Mouse (Mus musculus): ENCODE results near the gene Acsl6.

The Acsl6 gene

DNA sequence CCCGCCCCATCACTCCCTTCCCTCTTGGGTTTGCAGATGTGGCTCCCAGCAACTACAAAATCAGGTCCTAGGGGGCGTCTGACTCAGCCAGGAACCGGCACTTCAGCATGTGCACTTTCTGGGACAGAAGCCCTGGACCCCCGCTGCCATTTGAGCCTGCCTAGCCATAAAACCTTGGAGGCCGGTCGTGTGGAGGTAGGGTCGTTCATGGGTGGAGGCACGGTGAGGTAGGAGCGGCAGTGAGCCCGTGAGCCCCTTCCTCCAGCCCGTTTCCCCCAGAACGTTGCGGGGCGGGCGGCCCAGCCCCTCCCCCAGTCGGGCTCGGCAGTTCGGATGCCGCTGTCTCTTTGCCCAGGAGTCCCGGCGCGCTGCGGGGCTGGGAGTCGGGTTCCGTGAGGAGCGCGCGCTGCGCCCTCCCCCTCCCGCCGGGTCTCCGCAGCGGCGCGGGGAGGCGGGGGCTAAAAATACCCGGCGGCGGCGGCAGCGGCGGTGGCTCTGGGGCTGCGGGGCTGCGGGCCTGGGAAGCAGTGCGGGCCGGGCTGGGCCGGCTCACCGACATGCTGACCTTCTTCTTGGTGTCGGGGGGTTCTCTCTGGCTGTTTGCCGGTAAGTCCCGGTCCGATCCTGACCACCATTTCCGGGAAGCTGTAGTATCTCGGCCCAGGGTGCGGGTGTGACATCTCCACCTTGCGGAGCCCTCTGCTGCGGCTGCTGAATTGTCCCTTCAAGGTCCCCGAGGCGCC lies at the start of gene Acsl6:
Acsl6 (plus strand) TSS at position 71 of the 743 bp plus-strand sequence.
- WGBS: under 1% methylated on average over 58 of the region's 59 CpGs

DNA sequence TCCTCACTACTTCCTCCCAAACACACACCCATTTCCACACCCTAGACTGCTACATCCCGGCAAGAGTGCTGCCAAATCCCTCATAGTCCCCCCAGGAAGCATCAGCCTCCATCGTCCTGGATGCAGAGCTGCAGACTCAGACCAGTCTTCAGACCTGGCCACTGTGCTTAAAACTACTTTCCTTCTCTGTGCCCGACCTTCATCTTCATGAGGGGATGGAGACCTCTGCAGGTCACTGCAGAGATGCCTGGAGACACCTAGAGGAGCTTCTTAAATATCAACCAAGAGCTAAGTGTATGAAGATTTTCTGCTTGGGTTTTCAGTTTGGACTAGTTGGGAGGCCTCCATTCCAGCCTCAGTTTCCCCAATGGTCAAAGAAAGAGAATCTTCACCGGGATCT lies 49.5 kb upstream of the Acsl6 start:
- 69% methylated on average over 4 of the region's 4 CpGs for WGBS

DNA sequence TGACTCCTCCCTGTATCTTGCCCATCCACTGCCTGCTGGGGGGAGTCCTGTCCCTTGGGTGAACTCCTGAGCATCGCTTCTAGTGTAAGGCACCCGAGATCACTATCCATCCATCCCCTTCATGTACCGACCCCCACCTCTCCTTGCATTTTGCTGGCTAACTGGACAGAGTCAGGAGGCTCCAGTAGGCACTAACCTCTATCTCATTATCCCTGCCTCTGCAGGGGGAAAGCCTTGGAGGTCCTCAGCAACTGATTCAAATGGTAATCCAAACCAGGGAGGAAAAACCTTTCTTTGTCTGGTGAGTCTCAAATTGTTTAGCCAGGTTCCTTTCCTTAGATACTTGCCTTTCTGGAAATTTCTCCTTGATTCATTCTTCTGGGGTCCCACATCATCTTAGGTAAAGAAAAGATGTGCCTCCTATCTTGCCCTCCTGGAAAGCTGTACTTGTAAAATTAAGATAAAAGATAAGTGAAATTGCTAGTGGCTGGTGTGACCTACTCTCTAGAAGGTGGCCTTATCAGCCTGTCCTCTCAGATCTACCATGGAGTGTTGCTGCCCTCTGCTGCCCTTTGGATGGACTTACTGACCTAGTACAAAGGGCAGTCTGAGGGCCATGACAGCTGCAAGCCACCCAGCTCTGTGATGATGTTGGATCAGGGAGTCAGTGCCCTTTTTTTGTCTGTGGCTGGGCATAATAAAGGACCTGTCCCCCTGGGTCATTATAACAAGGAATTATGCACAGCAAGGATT lies 46.8 kb upstream of the Acsl6 start:
- whole genome bisulfite sequencing: 74% methylated on average over 3 of the region's 3 CpGs

DNA sequence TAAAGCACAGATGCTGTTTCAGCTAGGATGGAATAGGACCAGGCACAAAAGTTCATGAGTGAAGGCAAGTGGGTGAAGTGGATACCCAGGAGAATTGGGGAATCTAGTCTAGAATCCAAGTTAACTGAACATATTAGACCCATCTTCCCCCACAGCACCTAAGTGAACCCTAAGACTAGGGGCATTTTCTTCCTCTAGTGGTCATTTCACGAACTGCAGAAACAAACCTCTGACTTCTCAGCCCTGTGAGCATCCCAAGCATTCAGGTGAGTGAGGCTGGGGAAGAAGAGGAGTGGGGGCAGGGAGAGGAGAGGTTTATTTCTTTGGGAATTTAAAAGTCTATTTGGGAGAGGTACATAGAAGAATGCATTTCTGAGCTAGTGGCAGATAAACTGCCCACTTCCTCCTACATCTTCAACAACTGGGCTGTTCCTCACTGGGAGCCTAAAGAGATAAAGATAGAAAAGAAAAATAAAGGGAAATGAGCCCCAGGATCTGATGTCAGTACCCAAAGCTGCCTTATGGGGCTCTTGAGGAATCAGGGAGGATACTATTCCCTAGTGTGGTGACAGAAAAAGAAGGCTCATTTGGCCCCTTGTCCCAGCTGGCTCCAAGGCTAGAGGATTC lies 40.1 kb upstream of the Acsl6 start:
- 17% methylated on average over 1 of the region's 1 CpGs for WGBS

DNA sequence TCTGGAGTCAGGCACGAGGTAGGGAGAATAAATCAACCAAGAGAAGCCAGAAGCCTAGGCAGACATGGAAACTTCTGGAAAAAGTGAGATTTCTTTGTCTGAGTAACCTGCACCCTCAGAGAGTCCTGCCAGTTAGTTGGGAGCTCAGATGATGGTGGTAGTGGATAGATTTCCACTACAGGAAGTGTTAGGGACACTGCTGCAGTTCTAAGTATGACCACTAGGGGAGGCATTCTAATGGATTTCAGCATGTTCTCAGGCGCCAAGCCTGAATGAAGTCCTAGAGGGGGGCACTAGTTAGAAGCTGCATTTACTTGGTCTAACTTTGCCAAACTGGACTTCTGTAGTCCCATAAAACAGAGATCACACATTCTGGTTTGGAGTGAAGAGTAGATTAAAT lies 39.1 kb upstream of the Acsl6 start:
- WGBS: 60% methylated on average over 2 of the region's 2 CpGs

DNA sequence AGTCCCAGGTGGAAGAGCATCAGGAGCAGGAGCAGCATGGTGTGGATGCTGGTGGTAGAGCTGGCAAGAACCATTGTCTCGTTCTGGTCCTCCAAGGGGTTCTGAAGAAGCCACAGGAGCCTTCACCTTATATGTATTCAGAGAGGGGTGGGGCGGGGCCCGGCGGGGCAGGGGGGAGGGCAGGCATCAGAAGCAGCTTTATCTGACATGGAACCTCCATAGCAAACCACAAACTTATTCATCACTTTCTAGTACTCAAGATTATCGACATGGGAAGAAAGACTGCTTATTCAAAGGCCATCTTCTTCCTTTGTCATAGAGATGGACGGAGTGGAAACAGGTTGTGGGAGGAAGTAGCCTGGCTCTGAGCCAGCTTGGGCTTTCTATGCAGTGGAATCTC lies 36.4 kb upstream of the Acsl6 start, which contains the start of gene Il3:
Il3 (minus strand) TSS at position 101 of the 400 bp plus-strand sequence.
- WGBS: 78% methylated on average over 6 of the region's 6 CpGs

DNA sequence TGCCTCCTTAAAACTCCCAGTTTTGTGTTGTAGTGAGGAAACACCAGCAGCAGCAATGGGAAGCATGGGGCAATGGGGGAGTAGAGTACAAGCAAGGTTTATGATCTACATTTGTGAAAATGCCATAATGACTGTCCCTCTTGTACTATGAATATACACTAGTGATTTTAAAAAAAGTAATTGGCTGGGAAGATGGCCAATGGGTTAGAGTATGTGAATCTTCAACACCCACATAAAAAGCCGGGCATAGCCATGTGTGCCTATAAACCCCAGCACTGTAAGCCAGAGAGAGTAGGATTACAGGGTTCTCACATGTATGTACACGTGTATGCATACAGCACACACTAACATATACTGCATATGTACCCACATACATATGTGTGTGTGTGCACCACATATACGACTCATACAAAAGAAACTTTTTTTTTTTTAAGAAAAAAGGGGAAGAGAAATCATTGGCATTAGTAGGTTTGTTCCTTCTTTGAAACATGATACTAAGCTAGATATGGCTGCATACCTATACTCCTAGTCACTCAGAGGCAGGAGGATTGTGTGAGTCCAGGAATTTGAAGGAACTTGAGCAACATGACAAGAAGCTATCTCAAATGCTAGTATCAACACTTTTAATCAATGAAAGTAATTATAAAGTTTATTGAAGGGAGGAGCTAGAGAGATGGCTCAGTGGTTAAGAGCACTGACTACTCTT lies 34.3 kb upstream of the Acsl6 start:
- WGBS: 66% methylated on average over 3 of the region's 3 CpGs

DNA sequence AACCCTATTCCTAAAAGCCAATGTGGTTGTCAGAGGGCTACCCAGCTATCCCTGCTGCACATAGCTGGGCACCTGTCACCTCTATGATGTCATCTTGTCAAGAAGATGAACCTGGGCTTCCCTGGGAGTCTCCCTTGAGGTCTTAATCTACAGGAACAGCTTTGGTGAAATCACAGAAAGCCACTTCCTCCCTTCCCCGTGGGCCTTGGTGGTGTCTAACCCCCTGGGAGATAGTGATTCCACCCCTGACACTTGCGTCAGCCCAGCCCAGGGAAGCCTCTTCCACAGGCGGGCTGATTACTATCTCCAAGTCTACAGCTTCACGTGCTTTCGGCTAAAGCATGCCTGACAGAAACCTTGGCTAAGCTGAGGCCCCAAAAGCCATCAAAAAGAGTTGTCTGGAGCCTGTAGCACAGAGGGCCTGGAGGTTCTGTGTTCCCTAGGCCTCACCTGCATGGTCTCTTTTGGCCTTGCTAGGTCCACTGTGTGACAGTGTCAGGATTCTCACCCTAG lies 32.1 kb upstream of the Acsl6 start:
- 72% methylated on average over 5 of the region's 5 CpGs for WGBS

DNA sequence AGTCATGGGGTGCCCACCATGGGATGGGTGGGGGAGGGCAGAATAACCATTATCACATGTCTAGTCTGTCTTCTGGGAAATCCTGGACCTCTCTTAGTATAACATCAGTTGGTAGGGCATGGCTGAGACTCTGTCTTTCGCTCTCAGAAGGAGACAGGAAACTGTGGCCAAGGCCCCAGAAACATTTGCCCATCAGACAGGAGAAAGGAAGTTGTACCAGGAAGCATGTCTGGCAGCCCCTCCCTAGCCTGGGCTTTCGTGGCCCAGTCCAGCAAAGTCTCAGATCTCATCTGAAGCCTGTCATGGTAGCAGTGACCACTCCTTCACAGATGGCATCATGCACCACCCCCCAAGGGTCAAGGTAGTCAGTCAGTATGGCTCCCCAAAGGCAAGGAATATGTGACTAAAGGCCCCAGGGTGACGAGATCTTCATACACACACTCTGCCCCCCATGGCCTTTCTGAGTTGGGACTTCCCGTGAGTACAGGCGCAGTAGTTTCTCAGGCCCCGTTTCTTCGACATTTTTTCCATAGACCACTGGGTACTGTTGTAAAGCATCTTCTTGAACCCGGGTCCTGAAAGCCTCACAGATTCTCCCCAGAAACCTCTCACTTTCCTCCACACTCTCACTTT lies 15.7 kb upstream of the Acsl6 start:
- 89% methylated on average over 8 of the region's 8 CpGs for WGBS

DNA sequence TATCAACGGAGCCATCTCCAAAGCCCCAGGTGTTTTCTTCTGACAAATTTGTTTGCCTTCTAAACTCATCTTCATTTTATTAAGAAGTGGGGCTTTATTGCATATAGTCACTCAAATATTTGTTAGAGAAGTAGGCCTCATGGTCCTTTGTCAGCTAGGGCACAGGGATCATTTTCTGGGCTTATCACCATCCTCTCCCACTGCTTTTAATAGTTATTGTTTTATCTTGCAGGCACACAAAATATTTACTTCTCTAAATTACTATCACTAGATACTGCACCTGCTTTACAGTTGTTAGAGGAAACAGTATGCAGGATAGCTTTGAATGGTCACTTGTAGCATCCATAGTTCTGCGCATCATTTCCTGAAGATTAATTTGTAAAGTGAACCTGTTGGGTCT lies 11.4 kb upstream of the Acsl6 start:
- 92% methylated on average over 2 of the region's 2 CpGs for WGBS

DNA sequence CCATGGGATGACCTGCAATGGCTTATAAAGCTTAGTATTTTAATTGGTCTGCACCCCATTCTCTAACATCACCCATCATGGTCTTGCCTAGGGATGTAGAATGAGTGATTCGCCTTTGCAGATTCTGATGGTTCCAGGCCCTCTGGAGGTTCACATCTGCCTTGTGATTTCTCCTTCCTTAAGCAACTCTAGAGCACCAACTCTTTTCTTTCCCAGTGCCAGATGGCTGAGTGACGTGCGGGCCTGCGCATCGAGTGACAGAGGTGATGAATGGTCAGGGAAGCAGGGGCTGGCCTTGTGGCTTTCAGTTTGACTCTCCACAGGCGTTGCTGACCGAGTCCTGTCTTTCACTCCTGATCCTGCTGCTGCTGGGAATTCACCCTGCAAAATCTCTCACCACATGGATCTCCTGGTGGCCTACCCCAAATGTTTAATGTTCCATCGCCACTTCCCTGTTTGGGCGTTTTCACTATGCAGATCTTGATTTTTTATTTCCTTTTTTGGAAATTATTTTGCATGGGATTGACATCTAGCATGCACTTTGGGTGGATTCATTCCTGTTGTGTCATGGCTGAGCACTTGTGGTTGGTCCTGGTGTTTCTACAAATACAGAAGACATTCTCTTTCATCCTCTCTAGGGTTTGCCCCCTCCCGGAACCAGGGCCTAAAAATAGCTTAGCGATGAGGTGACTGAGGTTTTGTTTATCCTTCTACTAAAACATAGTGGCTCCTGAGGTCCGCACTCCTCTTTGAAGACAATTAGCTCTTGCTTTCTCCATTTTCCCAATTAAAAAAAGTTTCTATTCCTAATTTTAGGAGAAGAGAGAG lies 9.4 kb upstream of the Acsl6 start:
- 85% methylated on average over 12 of the region's 12 CpGs for WGBS

DNA sequence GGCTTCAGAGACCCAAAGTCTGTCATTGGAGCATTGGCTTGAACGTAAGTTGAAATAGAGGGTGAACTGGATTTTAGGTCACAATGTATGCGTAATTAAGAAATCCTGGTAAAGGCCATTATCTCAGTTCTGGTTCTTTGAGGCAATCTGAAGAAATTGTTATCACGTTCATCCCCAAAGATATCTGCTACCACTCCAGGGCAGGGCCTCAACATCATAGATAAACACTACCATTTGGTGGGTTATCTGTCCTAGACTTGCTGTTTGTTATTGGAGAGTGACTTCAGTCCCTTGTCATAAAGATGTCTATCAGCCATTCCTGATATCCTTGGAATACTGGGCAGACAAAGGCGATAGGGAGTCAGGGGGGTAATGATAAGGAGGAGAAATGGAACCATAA lies 7.6 kb upstream of the Acsl6 start:
- WGBS: 96% methylated on average over 4 of the region's 4 CpGs

DNA sequence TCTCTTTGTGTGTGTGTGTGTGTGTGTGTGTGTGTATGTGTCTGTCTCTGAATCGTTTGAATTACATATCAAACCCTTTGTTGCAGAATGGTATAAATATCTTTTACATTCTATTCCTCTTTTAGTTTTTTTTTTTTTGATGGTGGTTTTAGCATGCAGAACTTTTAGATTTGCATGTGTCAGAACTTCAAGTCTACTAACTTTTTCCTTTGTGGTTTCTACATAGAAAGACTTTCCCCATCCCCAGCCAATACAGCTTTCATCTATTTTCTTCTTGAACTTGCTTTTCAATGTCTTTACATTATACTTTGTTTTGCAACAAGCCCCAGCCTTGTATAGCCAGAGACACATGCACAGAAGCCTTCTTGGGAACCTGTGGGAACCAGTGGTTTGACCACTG lies 6.9 kb upstream of the Acsl6 start:
- 94% methylated on average over 1 of the region's 1 CpGs for WGBS

DNA sequence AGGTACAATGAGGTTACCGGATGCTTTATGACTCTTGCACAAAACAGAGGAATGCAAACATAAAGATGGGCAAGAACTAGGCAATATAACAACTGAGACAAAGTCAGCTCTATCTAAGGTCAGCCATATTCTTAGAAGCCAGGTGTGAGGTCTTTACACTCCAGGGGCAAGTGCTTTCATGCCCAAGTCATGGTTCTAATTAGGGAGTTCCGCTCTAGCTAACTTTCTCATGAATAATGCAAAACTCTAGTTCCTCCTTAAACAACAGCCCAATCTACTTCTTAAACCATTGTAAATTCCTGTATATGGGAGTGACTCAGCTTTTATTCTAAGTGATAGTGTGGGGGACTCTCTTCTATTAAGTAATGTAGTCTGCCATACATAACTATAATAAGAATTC lies 6.1 kb upstream of the Acsl6 start:
- WGBS: 90% methylated on average over 2 of the region's 2 CpGs

DNA sequence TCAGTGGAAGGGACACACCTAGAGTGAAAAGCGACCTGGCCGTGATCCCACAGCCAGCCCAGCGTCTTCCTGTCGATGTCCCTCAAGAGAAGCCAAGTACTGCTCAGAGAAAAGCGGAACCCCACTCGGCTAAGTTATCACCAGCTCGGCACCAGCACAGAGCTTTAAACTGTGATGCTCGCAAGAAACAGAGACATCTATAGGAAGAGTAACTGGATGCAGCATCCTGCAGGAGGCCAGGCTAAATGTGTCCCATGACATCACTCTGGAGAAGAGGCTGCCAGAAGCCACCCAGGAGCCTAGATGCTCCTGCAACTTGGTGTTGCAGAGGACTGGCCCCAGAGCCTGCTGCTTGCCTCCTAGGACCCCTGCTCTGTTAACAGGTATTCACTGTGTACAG lies 1.6 kb upstream of the Acsl6 start:
- 62% methylated on average over 8 of the region's 8 CpGs for WGBS

DNA sequence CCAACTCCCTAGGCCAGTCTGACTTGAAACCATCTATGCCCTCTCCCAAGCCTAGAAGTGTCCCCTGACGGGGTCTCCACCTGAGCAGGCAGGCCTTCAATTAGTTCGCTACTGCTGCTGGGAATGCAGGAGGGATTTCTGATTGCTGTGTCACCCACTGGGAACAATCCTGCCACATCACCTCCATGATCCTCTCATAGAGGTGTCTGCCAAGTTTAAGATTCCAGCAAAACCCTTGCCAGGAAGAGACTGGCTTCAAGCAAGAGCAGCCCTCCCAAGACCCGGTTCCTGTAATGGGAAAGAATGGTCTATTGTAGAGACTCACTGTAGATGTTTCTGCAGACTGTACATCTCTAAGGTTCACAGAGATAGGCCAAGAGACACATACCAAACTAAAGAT lies 992 bp upstream of the Acsl6 start:
- WGBS: 80% methylated on average over 3 of the region's 3 CpGs

DNA sequence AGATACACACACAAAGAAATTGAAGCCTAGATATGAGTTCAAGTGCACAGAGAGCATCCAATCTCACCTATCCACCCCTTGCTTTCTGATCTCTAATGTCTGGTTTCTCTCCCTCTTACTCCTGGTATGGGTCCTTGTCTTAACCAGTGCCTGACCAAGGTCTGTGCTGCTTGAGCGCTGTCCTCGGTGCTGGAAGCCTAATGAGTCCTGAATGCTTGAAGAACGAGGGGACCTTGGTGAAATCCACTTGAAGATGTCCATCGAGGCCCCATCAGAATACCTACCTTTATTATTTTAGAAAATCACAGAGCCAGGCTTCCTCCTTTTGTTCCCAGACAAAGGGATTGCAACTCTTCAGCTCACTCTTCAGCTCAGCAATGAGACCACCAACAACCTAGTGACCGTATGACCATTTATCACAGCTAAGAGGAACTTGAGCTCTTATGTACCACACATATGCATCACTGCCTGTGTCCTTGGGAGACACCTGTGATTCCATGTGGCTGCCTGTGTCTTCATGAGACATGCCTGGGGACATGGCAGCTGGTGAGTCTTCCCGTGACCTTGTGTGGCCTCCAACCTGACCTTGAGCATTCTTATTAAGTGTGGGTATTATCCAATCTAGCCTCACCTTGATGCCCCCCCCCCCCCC lies 396 bp upstream of the Acsl6 start:
- 39% methylated on average over 6 of the region's 6 CpGs for WGBS

DNA sequence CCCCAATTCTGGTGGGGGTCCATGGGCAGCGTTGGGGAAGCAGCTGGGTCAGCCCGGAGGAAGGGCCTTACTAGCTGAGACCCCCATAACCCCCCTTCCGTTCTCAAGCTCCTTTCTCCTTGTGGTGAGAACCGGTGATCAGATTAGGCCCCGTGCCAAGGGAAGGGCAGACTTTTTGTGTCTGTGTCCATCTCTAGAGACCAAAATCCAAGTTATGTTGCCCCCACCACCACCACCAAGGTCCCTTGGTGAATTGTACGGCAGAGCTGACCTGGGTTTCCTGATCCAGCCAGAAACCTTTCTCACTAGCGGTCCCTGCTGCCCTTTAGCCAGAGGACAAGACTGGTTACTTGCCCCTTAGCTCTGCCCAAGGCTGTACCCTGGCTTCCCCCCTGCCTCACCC lies 874 bp downstream of the Acsl6 start:
- 9% methylated on average over 7 of the region's 7 CpGs for WGBS

DNA sequence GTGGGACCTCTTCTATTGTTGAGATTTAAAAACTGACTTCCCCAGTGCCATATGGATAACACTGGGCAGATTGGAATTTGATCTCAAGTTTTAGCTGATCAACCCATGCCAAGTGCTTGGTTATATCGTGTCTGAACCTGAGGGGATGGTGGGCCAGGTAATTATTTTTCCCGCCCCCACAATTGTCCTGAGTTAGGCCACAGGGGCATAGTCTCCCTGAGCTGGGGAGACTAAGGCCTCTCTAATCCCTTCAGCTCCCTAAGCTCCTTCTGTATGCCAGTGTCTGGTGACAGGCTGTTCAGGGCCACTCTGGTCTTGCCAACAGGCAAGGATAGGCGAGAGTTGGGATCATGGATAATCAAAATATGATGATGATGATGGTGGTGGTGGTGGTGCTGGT lies 1.7 kb downstream of the Acsl6 start:
- WGBS: 49% methylated on average over 3 of the region's 3 CpGs

Measured in cerebral cortex, adult 2 months (tissue).